Mouse (Mus musculus) ES-E14 (cell line): Measurements from ENCODE around the gene Cdc6. TPM values are rescaled to one million over a fixed set of nuclear protein-coding genes. Genes with fewer than 3 reads are reported as not detected.

Experiments
- DNase-seq: peaks from one replicate; pipeline ENCODE4 v3.0.0-alpha.2; 2013; ENCODE audit warnings: low read depth, low spot score
- H3K27ac ChIP-seq: 2 replicates; pipeline ENCODE4 v1.5.1; 2012; ENCODE audit warnings: low read depth, mild to moderate bottlenecking, low read length, moderate library complexity, mixed read lengths; ENCODE audit not compliant: poor library complexity, insufficient read depth, severe bottlenecking
- H3K36me3 ChIP-seq: 2 replicates; pipeline ENCODE4 v1.6.1; 2012; ENCODE audit warnings: mild to moderate bottlenecking, low read length, moderate library complexity, mixed read lengths; ENCODE audit not compliant: control insufficient read depth, poor library complexity, insufficient read depth, severe bottlenecking
- H3K4me1 ChIP-seq, 2 experiments: fragments of 150-350 bp in 1 of 2; sonication (generic) in 1 of 2; 2 replicates each; pipeline ENCODE4 v1.6.1; 2012; ENCODE audit warnings: low read length in 2 of 2, mild to moderate bottlenecking in 1 of 2, mixed read lengths in 1 of 2; ENCODE audit not compliant: control insufficient read depth in 2 of 2, insufficient read depth in 2 of 2, poor library complexity in 1 of 2
- H3K4me3 ChIP-seq, 2 experiments: fragments of 150-350 bp in 1 of 2; sonication (generic) in 1 of 2; 2 replicates each; pipeline ENCODE4 v1.5.1; 2012; ENCODE audit warnings: low read length in 2 of 2, low read depth in 1 of 2, mild to moderate bottlenecking in 1 of 2, mixed read lengths in 1 of 2; ENCODE audit not compliant: insufficient read depth in 1 of 2, poor library complexity in 1 of 2, severe bottlenecking in 1 of 2
- H3K9ac ChIP-seq: 2 replicates; pipeline ENCODE4 v1.6.1; 2012; ENCODE audit warnings: low read depth, mild to moderate bottlenecking, low read length, mixed read lengths; ENCODE audit not compliant: poor library complexity, insufficient read depth, severe bottlenecking
- H3K9me3 ChIP-seq: fragments of 150-350 bp; sonication (generic); 2 replicates; pipeline ENCODE4 v1.6.1; 2012; ENCODE audit warnings: low read depth, mild to moderate bottlenecking, low read length; ENCODE audit not compliant: control insufficient read depth, insufficient read depth
- CHD2 ChIP-seq: IDR thresholded peaks from 2 replicates; pipeline ENCODE4 v1.6.1; 2014; ENCODE audit warnings: mild to moderate bottlenecking, low read depth, low read length, inconsistent platforms
- HCFC1 ChIP-seq: IDR thresholded peaks from 2 replicates; pipeline ENCODE4 v1.6.1; 2012; ENCODE audit warnings: low read length, inconsistent platforms, borderline replicate concordance; ENCODE audit not compliant: insufficient read depth
- MAFK ChIP-seq: IDR thresholded peaks from 2 replicates; pipeline ENCODE4 v1.6.1; 2014; ENCODE audit warnings: mild to moderate bottlenecking, low read depth, low read length, inconsistent platforms; ENCODE audit not compliant: insufficient read depth
- ZC3H11A ChIP-seq: IDR thresholded peaks from 2 replicates; pipeline ENCODE4 v1.6.1; 2012; ENCODE audit warnings: low read depth, mild to moderate bottlenecking, inconsistent platforms, low read length, borderline replicate concordance
- ZNF384 ChIP-seq: IDR thresholded peaks from 2 replicates; pipeline ENCODE4 v1.6.1; 2012; ENCODE audit warnings: low read depth, low read length, inconsistent platforms
- in situ Hi-C, 2 experiments: fragments of 600-800 bp; cut with MboI; formaldehyde crosslinking; loops; one replicate each; pipeline ENCODE4 v1.15.1; 2025; ENCODE audit warnings: low sequenced_read_pairs in 2 of 2, inconsistent platforms in 1 of 2; ENCODE audit not compliant: unreplicated experiment in 2 of 2
- total RNA-seq: library from RNA; depleted of rRNA; stranded (reverse); fragments of 300-350 nt; gene quantifications from 2 replicates; pipeline ENCODE4 v1.2.3, GENCODE M21; 2012

The Cdc6 gene
- total RNA-seq, 1 experiment: 51.3 TPM

DNA sequence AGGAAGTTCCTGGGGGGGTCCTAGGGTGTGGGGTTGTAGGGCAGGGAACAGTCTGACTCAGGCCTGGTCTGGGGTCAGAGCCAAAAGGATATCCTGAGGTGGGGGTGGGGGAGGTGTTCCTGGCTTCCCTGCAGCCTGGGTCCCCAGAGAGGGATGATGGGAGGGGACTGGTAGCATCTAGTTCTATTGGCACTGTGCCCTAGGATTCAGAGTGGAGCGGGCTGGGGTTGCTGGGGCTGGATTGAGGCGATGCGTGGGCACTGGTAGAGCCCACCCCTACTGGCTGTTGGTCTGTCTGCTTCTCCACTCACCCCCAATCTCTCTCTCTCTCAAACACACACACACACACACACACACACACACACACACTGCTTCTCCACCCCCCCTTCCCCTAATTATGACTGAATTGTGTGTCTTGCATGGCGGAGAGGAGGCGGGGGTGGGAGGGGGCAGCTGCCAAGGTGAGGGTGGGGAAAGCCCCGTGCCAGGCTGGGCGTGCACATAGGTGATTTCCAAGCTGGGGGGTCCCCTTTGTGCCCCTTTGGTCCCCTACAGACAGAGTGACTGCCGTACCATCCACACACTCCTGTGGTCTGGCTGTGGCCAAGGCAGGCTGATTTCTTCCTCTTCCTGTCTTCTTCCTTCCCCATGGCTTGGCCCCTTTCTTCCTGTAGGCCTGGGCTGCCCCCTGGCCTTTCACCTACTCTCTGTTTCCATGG is 35.5 kb downstream of the Cdc6 start:
- Histone ChIP-seq H3K9ac (no peak overlapping the region), H3K9me3 (no peaks in the 10 kb centered on the region), H3K4me1 (peaks cover 8 to 43% of the 10 kb centered on the region in 2 experiments), H3K27ac (peak overlapping the region; percentile 90; the same call in 1 of the 2 replicates), H3K4me3 (no peak overlapping the region), H3K36me3 (no peaks in the 10 kb centered on the region)
- in situ Hi-C loops: no loop called here
- no peak for DNase-seq
- TF ChIP-seq ZNF384: no peak
- TF ChIP-seq ZC3H11A: no peak
- no peak for TF ChIP-seq MAFK
- no peak for TF ChIP-seq HCFC1
- TF ChIP-seq CHD2: no peak

GRCm38 (mm10) chr11:98943741-98944461 is 36.3 kb downstream of the Cdc6 start:
- no peaks in the 10 kb centered on the region for H3K36me3 ChIP-seq
- no peak overlapping the region for H3K4me3 ChIP-seq
- no peaks in the 10 kb centered on the region for H3K9me3 ChIP-seq
- no peak for TF ChIP-seq MAFK
- no peak for TF ChIP-seq ZNF384
- TF ChIP-seq CHD2: no peak
- TF ChIP-seq ZC3H11A: no peak
- no peak for TF ChIP-seq HCFC1
- H3K9ac ChIP-seq: no peak overlapping the region
- no peak for DNase-seq
- H3K4me1 ChIP-seq: peaks cover 6 to 40% of the 10 kb centered on the region in 2 experiments; a peak in 3 of 4 replicates
- no peak overlapping the region for H3K27ac ChIP-seq
- in situ Hi-C loops: no loop called here

- no peak for DNase-seq
- TF ChIP-seq MAFK (no peak), ZNF384 (0 out of 2 replicates have a peak, but pooled peaks have one; percentile 29)
- H3K9me3 ChIP-seq: no peaks in the 10 kb centered on the region
- H3K9ac ChIP-seq: no peak overlapping the region
- H3K4me3 ChIP-seq: no peak overlapping the region
- peaks cover 5 to 35% of the 10 kb centered on the region in 2 experiments; a peak in 2 of 4 replicates for H3K4me1 ChIP-seq
- in situ Hi-C loops: no loop called here
- H3K36me3 ChIP-seq: no peaks in the 10 kb centered on the region
- H3K27ac ChIP-seq: no peak overlapping the region
These were observed 37.5 kb downstream of the Cdc6 start for GRCm38 (mm10) chr11:98944897-98945604.

DNA sequence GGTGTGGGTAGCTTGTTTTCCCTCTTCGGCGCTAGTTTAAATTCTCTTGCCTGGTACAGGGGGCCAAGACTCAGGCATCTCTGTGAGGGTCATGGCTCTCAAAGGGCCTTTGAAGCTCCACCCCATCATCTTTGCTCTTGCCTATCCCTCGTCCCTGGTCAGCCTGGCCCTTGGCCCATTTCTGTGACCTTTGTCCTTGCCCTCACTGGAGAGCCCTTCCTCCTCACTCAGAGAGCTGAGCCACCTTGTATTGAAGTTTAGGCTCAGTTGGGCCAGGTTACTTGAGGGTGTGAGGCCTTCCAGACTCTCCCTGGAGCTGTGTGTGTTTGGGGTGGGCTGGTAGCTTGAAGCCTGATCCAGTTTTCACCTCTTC is 38.0 kb downstream of the Cdc6 start:
- no peaks in the 10 kb centered on the region for H3K9me3 ChIP-seq
- no peak for TF ChIP-seq CHD2
- TF ChIP-seq ZNF384: no peak
- TF ChIP-seq MAFK: no peak
- TF ChIP-seq ZC3H11A: no peak
- no peak for TF ChIP-seq HCFC1
- no peak overlapping the region for H3K9ac ChIP-seq
- no peak for DNase-seq
- peaks cover 5% of the 10 kb centered on the region; the same call in 1 of the 2 replicates for H3K36me3 ChIP-seq
- H3K27ac ChIP-seq: no peak overlapping the region
- in situ Hi-C loops: no loop called here
- no peak overlapping the region for H3K4me3 ChIP-seq
- peaks cover 5 to 32% of the 10 kb centered on the region in 2 experiments; a peak in 2 of 4 replicates for H3K4me1 ChIP-seq
